In the genomic region with DNA sequence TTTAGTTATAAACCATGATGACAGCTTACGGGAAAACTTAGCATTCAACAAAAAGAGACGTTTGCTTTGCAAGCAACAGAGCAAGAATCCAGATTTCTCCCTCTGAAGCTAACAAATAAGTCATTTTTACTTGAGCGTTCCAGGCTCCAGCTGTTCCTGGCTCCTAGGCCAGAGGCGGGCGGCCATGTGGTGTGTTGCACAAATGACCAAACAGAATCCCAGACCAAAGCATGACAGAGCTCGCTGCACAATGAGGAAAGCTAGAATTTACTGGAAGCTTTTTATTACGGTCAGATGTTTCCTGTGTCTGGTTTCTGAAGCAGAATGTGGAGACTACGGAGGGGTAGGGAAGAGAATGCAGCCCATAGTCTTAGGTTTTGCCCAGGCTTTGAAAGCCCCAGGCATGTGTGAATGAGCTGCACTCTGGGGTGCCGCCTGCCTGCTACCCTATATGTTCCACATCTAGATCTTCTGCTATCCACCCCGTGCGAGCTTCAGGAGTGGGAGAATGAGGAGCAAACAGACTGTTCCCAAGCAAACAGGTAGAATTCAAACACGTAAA, we compare ENCODE assay signal across 7 mouse cellular contexts.
DNase-seq lines count a peak whose midpoint lies in the region; ATAC-seq lines count a peak whose summit lies in the region.

No protein-coding gene starts in this region.

- 0 out of 2 replicates have a peak, but pooled peaks cover 6% of the 10 kb centered on the region for H3K36me3 ChIP-seq in limb, embryonic 10.5 days

- peaks cover 67% of the 10 kb centered on the region for H3K4me1 ChIP-seq in limb, embryonic 10.5 days

- peak overlapping the region; percentile 87 for H3K27ac ChIP-seq in limb, embryonic 10.5 days

- no peaks in the 10 kb centered on the region for H3K27me3 ChIP-seq in limb, embryonic 10.5 days (ENCODE audit: low read depth, poor library complexity, severe bottlenecking)

- DNase-seq in urinary bladder, postnatal 25 days (ENCODE audit: low spot score), result peak; percentile 36
- DNase-seq in urinary bladder, adult 2 months (ENCODE audit: low spot score), result no peak
- peak; percentile 70 for DNase-seq in heart, adult 8-10 months (ENCODE audit: low spot score)
- DNase-seq in limb, embryonic 10.5 days (ENCODE audit: low spot score), result no peak
- no peak for DNase-seq in left cerebral cortex, postnatal 36 days (ENCODE audit: low spot score in 2 of 2)
- no peak for DNase-seq in layer of hippocampus, postnatal 25 days (ENCODE audit: extremely low spot score in 1 of 2, low spot score in 1 of 2)

- WGBS in limb, embryonic 10.5 days, result 69% methylated on average over 12 of the region's 12 CpGs

- no peak for ATAC-seq in CD4-positive, CD25-positive, alpha-beta regulatory T cell, adult 4 months

- no peaks in the 10 kb centered on the region for H3K9me3 ChIP-seq in limb, embryonic 10.5 days (replicated peaks)

- H3K4me3 ChIP-seq in limb, embryonic 10.5 days, result no peak overlapping the region

- intact Hi-C loops in left cerebral cortex, postnatal 36 days (cut with DNase I), result no loop called here

Comparison
In these comparisons a context has a peak if more than half of its experiments do, and no peak if none do; other contexts are left out.
1. DNase-seq: peak in urinary bladder, postnatal 25 days (single experiment) and heart, adult 8-10 months (single experiment); none in urinary bladder, adult 2 months (single experiment), limb, embryonic 10.5 days (single experiment), left cerebral cortex, postnatal 36 days (0 of 2) and layer of hippocampus, postnatal 25 days (0 of 2).